Mouse (Mus musculus) G1E (cell line): ENCODE measurements around the gene Lrig3. TPM values are rescaled to one million over a fixed set of nuclear protein-coding genes. Genes with fewer than 3 reads are reported as not detected.

Experiments used
- ATAC-seq: 2 replicates; pipeline ENCODE4 v1.8.0; 2016; ENCODE audit warnings: mild to moderate bottlenecking; ENCODE audit not compliant: insufficient number of reproducible peaks, poor library complexity, low FRiP score, severe bottlenecking; ENCODE audit errors: extremely low read depth
- DNase-seq: peaks from one replicate; pipeline ENCODE4 v3.0.0; 2012; ENCODE audit warnings: low spot score
- H3K27me3 ChIP-seq: 2 replicates; pipeline ENCODE4 v1.6.1; 2012; ENCODE audit warnings: mild to moderate bottlenecking, low read length, inconsistent platforms; ENCODE audit not compliant: insufficient read depth
- H3K36me3 ChIP-seq: replicated peaks from 2 replicates; pipeline ENCODE3; 2012; ENCODE audit warnings: mild to moderate bottlenecking, inconsistent platforms
- H3K4me1 ChIP-seq: 2 replicates; pipeline ENCODE4 v1.6.1; 2012; ENCODE audit warnings: low read depth, low read length, inconsistent platforms, mixed read lengths; ENCODE audit not compliant: insufficient read depth
- H3K4me3 ChIP-seq: 2 replicates; pipeline ENCODE4 v1.5.1; 2012; ENCODE audit warnings: low read depth, mild to moderate bottlenecking, inconsistent platforms, low read length, moderate library complexity, mixed read lengths
- H3K9me3 ChIP-seq: replicated peaks from 2 replicates; pipeline ENCODE4 v1.6.1; 2012; ENCODE audit warnings: inconsistent platforms
- CTCF ChIP-seq: IDR thresholded peaks from 2 replicates; pipeline ENCODE4 v1.5.1; 2012; ENCODE audit warnings: low read depth, low read length, inconsistent platforms, mixed read lengths
- GATA1 ChIP-seq: IDR thresholded peaks from 2 replicates; pipeline ENCODE4 v1.6.1; 2012; ENCODE audit warnings: borderline replicate concordance, low read length, inconsistent platforms, mixed read lengths
- GATA2 ChIP-seq: IDR thresholded peaks from 2 replicates; pipeline ENCODE4 v1.6.1; 2012; ENCODE audit warnings: low read depth, low read length, inconsistent platforms, borderline replicate concordance
- POLR2AphosphoS5 ChIP-seq: IDR thresholded peaks from 2 replicates; pipeline ENCODE4 v1.6.1; 2012; ENCODE audit warnings: low read depth, low read length, inconsistent platforms; ENCODE audit not compliant: insufficient replicate concordance
- TAL1 ChIP-seq: conservative IDR thresholded peaks from 2 replicates; pipeline ENCODE4 v1.6.1; 2012; ENCODE audit warnings: low read depth, low read length, inconsistent platforms, mixed read lengths
- polyA plus RNA-seq: library from polyadenylated mRNA; stranded (reverse); fragments of >175 nt; gene quantifications from 2 replicates; pipeline ENCODE4 v1.2.3, GENCODE M21; 2012
- total RNA-seq, 2 experiments: library from RNA; stranded (forward) in 1 of 2; stranded (reverse) in 1 of 2; fragments of 200-1000 nt in 1 of 2; fragments of >200 nt in 1 of 2; fragmentation: Nextera tagmentation in 1 of 2; gene quantifications; 2 replicates each; pipeline ENCODE4 v1.2.3; 2014 to 2017

Lrig3 gene
- total and polyA plus RNA-seq, 3 experiments: 0.22 TPM; not detected in 2

DNA sequence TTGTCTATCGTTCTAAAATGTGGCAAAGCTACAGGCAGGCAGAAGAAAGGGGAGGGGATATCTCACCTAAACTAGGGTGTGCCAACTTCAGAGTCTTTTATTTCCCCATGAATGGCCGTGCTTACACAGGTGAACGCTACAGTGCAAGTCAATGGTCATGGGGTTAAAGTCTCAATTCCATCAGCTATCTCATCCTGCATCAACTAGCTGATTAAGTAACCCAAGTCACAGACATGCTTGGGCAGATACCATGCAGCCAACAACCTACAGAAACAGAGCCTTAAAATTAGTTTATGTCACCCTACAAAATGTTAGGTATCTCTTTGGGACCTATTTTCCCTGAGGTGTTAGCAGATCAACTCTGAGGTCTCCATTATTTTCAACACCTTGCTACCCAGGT, 1.3 kb upstream of the Lrig3 start:
- no peaks in the 10 kb centered on the region for H3K4me1 ChIP-seq
- H3K4me3 ChIP-seq: no peak overlapping the region
- H3K27me3 ChIP-seq: no peaks in the 10 kb centered on the region
- H3K36me3 ChIP-seq: no peaks in the 10 kb centered on the region
- ATAC-seq: no peak
- TF ChIP-seq TAL1 (no peak), GATA1 (no peak), POLR2AphosphoS5 (no peak), GATA2 (no peak), CTCF (no peak)
- no peak for DNase-seq
- H3K9me3 ChIP-seq: peaks cover 54% of the 10 kb centered on the region

DNA sequence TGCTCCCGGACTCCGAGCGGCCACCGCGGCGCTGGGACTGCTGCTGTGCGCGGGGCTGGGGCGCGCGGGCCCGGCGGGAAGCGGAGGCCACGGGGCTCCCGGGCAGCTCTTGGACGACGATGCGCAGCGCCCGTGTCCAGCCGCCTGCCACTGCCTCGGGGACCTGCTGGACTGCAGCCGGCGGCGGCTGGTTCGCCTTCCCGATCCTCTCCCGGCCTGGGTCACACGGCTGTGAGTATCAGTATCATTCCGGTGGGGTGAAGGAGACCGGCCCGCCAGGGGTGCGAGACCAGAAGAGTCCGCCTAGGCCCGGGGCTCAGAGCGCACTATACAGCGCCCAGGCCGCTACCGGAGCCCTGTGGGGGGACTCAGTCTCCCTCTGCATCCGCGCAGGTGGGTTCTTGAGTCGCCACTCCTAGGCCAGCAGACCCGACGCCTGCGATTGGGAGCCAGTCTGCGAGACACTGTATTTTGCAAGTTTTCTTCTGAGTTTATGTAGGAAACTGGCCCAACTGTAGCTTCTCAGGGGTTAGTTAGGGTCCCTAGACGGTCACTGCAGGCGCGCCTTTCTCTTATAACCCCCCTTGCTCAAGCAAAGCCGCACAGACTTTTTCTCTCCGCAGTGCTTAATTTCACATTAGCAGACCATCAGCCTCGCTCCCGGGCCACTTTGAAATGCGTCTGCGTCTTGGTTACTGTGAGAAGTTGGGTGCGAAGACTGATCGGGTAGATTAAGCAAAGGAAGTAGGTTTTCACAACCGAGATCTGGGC, 698 bp downstream of the Lrig3 start:
- ATAC-seq: no peak
- H3K27me3 ChIP-seq: no peaks in the 10 kb centered on the region
- TF ChIP-seq TAL1: no peak
- no peak for TF ChIP-seq GATA1
- no peak for TF ChIP-seq POLR2AphosphoS5
- no peak for TF ChIP-seq GATA2
- TF ChIP-seq CTCF: no peak
- no peaks in the 10 kb centered on the region for H3K36me3 ChIP-seq
- H3K4me3 ChIP-seq: no peak overlapping the region; the same call in 1 of the 2 replicates
- no peaks in the 10 kb centered on the region for H3K4me1 ChIP-seq
- H3K9me3 ChIP-seq: peaks cover 47% of the 10 kb centered on the region
- no peak for DNase-seq

DNA sequence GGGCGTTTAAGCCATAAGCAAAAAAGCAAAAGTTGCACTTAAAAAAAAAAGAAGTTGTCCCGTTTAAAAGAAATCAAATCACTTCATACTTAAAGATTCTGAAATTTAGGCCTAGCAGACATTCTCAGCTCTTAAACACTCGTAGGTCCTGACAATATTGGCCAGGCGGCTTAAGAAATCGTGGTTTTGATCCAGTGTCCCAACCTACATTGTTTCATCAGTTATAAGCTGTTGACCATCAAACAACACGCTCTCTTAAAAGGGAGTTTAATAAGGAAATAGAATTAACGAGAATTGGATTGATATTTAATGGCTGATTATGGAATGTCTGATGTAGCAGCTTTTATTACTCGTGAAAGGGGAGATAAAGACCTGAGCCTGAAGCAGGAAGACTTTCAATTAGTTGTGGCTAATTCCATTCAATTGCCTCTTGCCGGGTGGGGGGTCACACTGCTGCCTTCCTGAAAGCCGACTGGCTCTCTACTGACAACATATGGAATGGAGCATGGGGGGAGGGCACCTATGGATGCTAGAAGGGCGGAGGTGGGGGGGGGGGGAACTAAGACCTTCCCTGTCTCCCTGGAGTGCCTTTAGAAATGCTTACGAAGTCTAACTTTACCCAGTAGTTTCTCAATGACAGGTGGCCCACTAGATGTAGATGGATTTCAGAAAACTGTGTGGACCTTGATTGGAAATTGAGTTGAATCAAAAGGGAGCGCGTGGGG, 1.6 kb downstream of the Lrig3 start:
- no peak for DNase-seq
- no peak overlapping the region for H3K4me3 ChIP-seq
- no peaks in the 10 kb centered on the region for H3K36me3 ChIP-seq
- ATAC-seq: no peak
- TF ChIP-seq TAL1 (no peak), POLR2AphosphoS5 (no peak), GATA2 (no peak), GATA1 (no peak), CTCF (no peak)
- H3K27me3 ChIP-seq: no peaks in the 10 kb centered on the region
- H3K4me1 ChIP-seq: no peaks in the 10 kb centered on the region
- H3K9me3 ChIP-seq: peaks cover 42% of the 10 kb centered on the region

DNA sequence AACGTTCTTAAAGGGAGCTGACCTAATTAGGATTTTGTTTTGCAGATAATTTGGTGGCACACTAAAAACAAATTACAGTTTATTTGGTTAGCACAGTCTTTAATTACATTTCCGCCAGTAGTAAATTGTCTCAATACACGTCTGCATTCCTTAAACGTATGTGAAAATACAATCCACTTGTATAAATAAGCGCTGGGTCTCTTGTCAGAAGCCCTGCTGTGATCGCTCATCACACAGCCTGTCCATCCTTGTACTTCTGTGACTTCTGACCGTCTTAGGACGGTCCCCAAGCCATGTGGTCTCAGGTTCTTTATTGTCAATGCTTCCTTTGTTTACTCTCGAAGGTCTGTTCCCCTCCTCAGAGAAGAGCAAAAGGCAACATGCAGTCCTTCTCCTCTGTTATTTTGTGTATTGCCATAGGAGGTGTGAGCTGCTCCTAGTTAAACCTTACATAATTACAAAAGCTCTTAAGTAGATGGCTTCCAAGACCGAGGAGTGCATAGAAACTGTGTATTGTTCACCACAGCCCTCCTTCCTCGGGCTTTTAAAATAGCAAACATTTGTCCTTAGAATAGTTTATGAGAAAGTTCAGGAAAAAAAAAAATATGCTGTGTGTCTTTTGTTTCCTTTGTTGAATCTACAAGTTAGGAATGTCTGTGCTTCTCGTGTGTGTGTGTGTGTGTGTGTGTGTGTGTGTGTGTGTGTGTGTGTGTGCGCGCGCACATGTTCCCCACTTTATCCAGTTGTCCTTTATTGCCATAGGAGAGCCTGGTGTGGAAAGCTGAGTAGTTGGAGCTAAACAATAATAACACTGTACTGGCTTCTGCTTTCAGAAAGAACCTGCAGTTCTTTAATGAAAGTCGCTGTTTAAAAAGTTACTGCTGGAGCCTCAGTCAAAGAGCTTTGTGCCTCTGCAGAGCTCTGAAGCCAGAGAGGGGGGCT, 2.5 kb downstream of the Lrig3 start:
- DNase-seq (no peak), ATAC-seq (no peak)
- no peaks in the 10 kb centered on the region for H3K36me3 ChIP-seq
- no peak for TF ChIP-seq GATA1
- TF ChIP-seq TAL1: no peak
- TF ChIP-seq CTCF: no peak
- no peak for TF ChIP-seq GATA2
- no peak for TF ChIP-seq POLR2AphosphoS5
- H3K27me3 ChIP-seq: no peaks in the 10 kb centered on the region
- peaks cover 42% of the 10 kb centered on the region for H3K9me3 ChIP-seq
- H3K4me1 ChIP-seq: no peaks in the 10 kb centered on the region
- no peak overlapping the region for H3K4me3 ChIP-seq

DNA sequence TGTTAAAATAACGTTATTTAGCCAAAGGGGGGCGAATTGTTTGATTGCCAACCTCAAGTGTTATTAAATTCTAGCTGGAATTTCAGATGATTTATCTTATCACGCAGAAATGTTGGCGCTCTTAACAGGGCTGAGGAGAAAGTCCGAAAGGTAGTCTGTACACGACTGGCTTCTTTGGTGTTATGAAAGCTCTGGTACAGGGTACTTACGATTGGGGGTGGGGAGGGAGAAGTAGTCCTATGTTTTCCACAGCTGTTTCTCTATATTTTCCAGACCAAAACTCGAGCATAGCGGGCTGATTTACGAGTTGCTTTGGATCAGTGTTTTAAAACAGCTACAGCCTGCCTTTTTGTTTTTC, 3.1 kb downstream of the Lrig3 start:
- no peak for TF ChIP-seq CTCF
- no peak for TF ChIP-seq TAL1
- no peak for TF ChIP-seq GATA2
- TF ChIP-seq GATA1: no peak
- no peak for TF ChIP-seq POLR2AphosphoS5
- ATAC-seq: no peak
- H3K9me3 ChIP-seq: peaks cover 39% of the 10 kb centered on the region

DNA sequence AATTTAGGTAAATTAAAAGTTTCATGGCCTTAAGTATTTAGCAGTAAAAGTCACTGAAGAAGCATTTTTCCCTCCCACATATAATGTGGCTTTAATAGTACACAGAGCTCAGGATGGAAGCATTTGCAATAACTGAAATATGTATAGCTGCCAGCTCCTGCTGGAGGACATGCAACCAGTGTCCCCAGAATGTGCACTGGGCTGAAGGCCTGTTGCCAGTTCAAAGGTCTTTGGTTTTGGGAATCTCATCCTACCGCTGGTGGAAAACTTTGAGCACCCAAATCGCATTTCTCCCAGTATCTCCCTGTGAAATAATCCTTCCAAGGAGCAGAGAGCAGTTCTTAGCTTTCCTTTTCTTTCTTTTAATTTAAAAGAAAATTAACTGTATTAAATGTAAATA, 4.1 kb downstream of the Lrig3 start:
- ATAC-seq: no peak
- H3K9me3 ChIP-seq: peaks cover 35% of the 10 kb centered on the region
- no peaks in the 10 kb centered on the region for H3K36me3 ChIP-seq
- H3K4me3 ChIP-seq: no peak overlapping the region
- DNase-seq: no peak
- TF ChIP-seq GATA2: no peak
- no peak for TF ChIP-seq POLR2AphosphoS5
- no peak for TF ChIP-seq TAL1
- TF ChIP-seq CTCF: no peak
- no peak for TF ChIP-seq GATA1
- H3K27me3 ChIP-seq: no peaks in the 10 kb centered on the region
- H3K4me1 ChIP-seq: no peaks in the 10 kb centered on the region

More for the DNA sequence above, 3.1 kb downstream of the Lrig3 start:
- no peak for DNase-seq
- Histone ChIP-seq H3K4me1 (no peaks in the 10 kb centered on the region), H3K36me3 (no peaks in the 10 kb centered on the region), H3K27me3 (no peaks in the 10 kb centered on the region), H3K4me3 (no peak overlapping the region)
